Comparison of ENCODE assay signal across 25 mouse cellular contexts in genomic region chr13:95426421-95426820, GRCm38 (mm10). TPM values are rescaled to one million over a fixed set of nuclear protein-coding genes. Genes with fewer than 3 reads are reported as not detected.
DNase-seq lines count a peak whose midpoint lies in the region; ATAC-seq lines count a peak whose summit lies in the region.
"Had no signal": no experiment of that assay in that cellular context is flagged by ENCODE, and none has a peak within 500 bp of the region (broad histone marks: within the 10 kb centered on the region; RNA-seq: fewer than 3 reads in every experiment).

No protein-coding gene starts in this region.

- ATAC-seq in embryonic facial prominence, embryonic 14.5 days (ENCODE audit: low read depth) = no peak
- ATAC-seq: intestine, embryonic 15.5 days had no signal

- WGBS in embryonic facial prominence, embryonic 14.5 days = 61% methylated on average over 6 of the region's 6 CpGs
- 81% methylated on average over 6 of the region's 6 CpGs for WGBS in embryonic facial prominence, embryonic 10.5 days
- 82% methylated on average over 6 of the region's 6 CpGs for WGBS in heart, embryonic 10.5 days

- no peak overlapping the region for H3K27ac ChIP-seq in embryonic facial prominence, embryonic 14.5 days (replicated peaks; ENCODE audit: low read depth, low read length)
- no peak overlapping the region for H3K27ac ChIP-seq in embryonic facial prominence, embryonic 10.5 days (replicated peaks)
- H3K27ac ChIP-seq in heart, embryonic 10.5 days = no peak overlapping the region
- H3K27ac ChIP-seq: embryonic facial prominence, embryonic 12.5 days; forebrain, embryonic 12.5 days; heart, adult 2 months; heart, embryonic 13.5 days; hindbrain, embryonic 10.5 days; hindbrain, embryonic 14.5 days; intestine, embryonic 15.5 days had no signal

- intact Hi-C loops in heart, postnatal 14 days (cut with DNase I) = no loop called here
- intact Hi-C loops in left cerebral cortex, postnatal 25 days (cut with DNase I) = no loop called here

- no peak overlapping the region for H3K4me3 ChIP-seq in embryonic facial prominence, embryonic 14.5 days (ENCODE audit: low read depth, low read length)
- H3K4me3 ChIP-seq in embryonic facial prominence, embryonic 10.5 days = no peak overlapping the region
- no peak overlapping the region for H3K4me3 ChIP-seq in heart, embryonic 10.5 days
- H3K4me3 ChIP-seq: embryonic facial prominence, embryonic 12.5 days; forebrain, embryonic 12.5 days; heart, adult 2 months; hindbrain, embryonic 10.5 days; intestine, embryonic 15.5 days had no signal

- H3K27me3 ChIP-seq in embryonic facial prominence, embryonic 14.5 days (replicated peaks; ENCODE audit: control insufficient read depth, insufficient read depth, low read length) = no peaks in the 10 kb centered on the region
- no peaks in the 10 kb centered on the region for H3K27me3 ChIP-seq in embryonic facial prominence, embryonic 10.5 days (replicated peaks; ENCODE audit: low read depth, poor library complexity, severe bottlenecking)
- peaks cover 17% of the 10 kb centered on the region for H3K27me3 ChIP-seq in heart, embryonic 10.5 days (ENCODE audit: insufficient read depth, poor library complexity, severe bottlenecking)
- H3K27me3 ChIP-seq: embryonic facial prominence, embryonic 12.5 days; intestine, embryonic 15.5 days had no signal

- DNase-seq in embryonic facial prominence, embryonic 14.5 days (ENCODE audit: low spot score) = peak; percentile 12
- no peak for DNase-seq in embryonic facial prominence, embryonic 10.5 days (ENCODE audit: low spot score)
- DNase-seq in heart, postnatal 14 days = peak; percentile 16 to 18
- no peak for DNase-seq in heart, embryonic 10.5 days (ENCODE audit: low spot score)
- peak; percentile 12 for DNase-seq in ovary, postnatal 36 days (ENCODE audit: low spot score)
- no peak for DNase-seq in ovary, postnatal 10 days (ENCODE audit: low spot score)
- peak; percentile 64 for DNase-seq in testis, postnatal 14 days (ENCODE audit: low spot score)
- DNase-seq in left cerebral cortex, postnatal 25 days (ENCODE audit: low spot score in 2 of 2) = no peak
- DNase-seq: adrenal gland, postnatal 25 days; cerebellum, adult 18-20 months; cerebellum, postnatal 14 days; embryo, embryonic 11 days; gastrocnemius, postnatal 25 days; heart, adult 2 months had no signal

- no peaks in the 10 kb centered on the region for H3K9me3 ChIP-seq in embryonic facial prominence, embryonic 14.5 days (ENCODE audit: control insufficient read depth, low read length)
- no peaks in the 10 kb centered on the region for H3K9me3 ChIP-seq in embryonic facial prominence, embryonic 10.5 days
- H3K9me3 ChIP-seq in heart, embryonic 10.5 days = no peaks in the 10 kb centered on the region
- H3K9me3 ChIP-seq: embryonic facial prominence, embryonic 12.5 days; forebrain, embryonic 12.5 days; heart, embryonic 13.5 days; hindbrain, embryonic 10.5 days; intestine, embryonic 15.5 days had no signal

- H3K4me2 ChIP-seq in embryonic facial prominence, embryonic 14.5 days (ENCODE audit: low read depth, low read length) = no peak overlapping the region
- H3K4me2 ChIP-seq: embryonic facial prominence, embryonic 12.5 days; hindbrain, embryonic 14.5 days; intestine, embryonic 15.5 days had no signal

- no peak overlapping the region for H3K9ac ChIP-seq in embryonic facial prominence, embryonic 14.5 days (ENCODE audit: low read depth, low read length)
- H3K9ac ChIP-seq: embryonic facial prominence, embryonic 12.5 days; forebrain, embryonic 12.5 days; heart, embryonic 13.5 days; hindbrain, embryonic 14.5 days; intestine, embryonic 15.5 days had no signal

- H3K36me3 ChIP-seq in embryonic facial prominence, embryonic 14.5 days (ENCODE audit: control insufficient read depth, insufficient read depth, low read length) = no peaks in the 10 kb centered on the region
- H3K36me3 ChIP-seq in embryonic facial prominence, embryonic 10.5 days (replicated peaks) = no peaks in the 10 kb centered on the region
- H3K36me3 ChIP-seq in heart, embryonic 10.5 days = no peaks in the 10 kb centered on the region
- H3K36me3 ChIP-seq: embryonic facial prominence, embryonic 12.5 days; forebrain, embryonic 12.5 days; heart, embryonic 13.5 days; hindbrain, embryonic 10.5 days; intestine, embryonic 15.5 days had no signal

- no peaks in the 10 kb centered on the region for H3K4me1 ChIP-seq in embryonic facial prominence, embryonic 14.5 days (ENCODE audit: control insufficient read depth, insufficient read depth, low read length)
- peaks cover 4% of the 10 kb centered on the region; the same call in 1 of the 2 replicates for H3K4me1 ChIP-seq in embryonic facial prominence, embryonic 10.5 days
- no peaks in the 10 kb centered on the region for H3K4me1 ChIP-seq in heart, embryonic 10.5 days
- H3K4me1 ChIP-seq: embryonic facial prominence, embryonic 12.5 days; intestine, embryonic 15.5 days had no signal

RNA-seq across cellular contexts. Expression of gene Crhbp, which starts 18.3 kb away (rescaled TPM):
- polyA plus RNA-seq in embryonic facial prominence, embryonic 14.5 days (2014; fragmentation: Nextera tagmentation; extraction: Ambion mirVana) = 0.16 and 0.64 TPM in 2 replicates
- polyA plus RNA-seq in embryonic facial prominence, embryonic 10.5 days (2016; fragmentation: Nextera tagmentation; extraction: Ambion mirVana) = 0.80 and 1.4 TPM in 2 replicates
- not detected for total RNA-seq in heart, postnatal 14 days (2021)
- polyA plus RNA-seq in heart, embryonic 10.5 days (2016; fragmentation: Nextera tagmentation; extraction: Ambion mirVana) = 0.69 TPM in 1 of 2 replicates, not detected in the other
- 10 to 100 TPM; 22.8 to 23.7 TPM for total RNA-seq in left cerebral cortex, postnatal 25 days (2021)
- total RNA-seq: adrenal gland, postnatal 25 days; common myeloid progenitor, adult 5-6 weeks; gastrocnemius, postnatal 25 days; heart, adult 2 months had no signal
- polyA plus RNA-seq: heart, adult 2 months; heart, postnatal 0 days had no signal

RNA-seq across cellular contexts. Expression of gene Aggf1, which starts 51.3 kb away (rescaled TPM):
- 30.2 and 33.4 TPM in 2 replicates for polyA plus RNA-seq in embryonic facial prominence, embryonic 14.5 days (2014; fragmentation: Nextera tagmentation; extraction: Ambion mirVana)
- polyA plus RNA-seq in embryonic facial prominence, embryonic 10.5 days (2016; fragmentation: Nextera tagmentation; extraction: Ambion mirVana) = 38.0 and 38.1 TPM in 2 replicates
- total RNA-seq in heart, postnatal 14 days (2021) = 10 to 100 TPM; 21.8 to 22.1 TPM
- polyA plus RNA-seq in heart, embryonic 10.5 days (2016; fragmentation: Nextera tagmentation; extraction: Ambion mirVana) = 27.8 and 34.5 TPM in 2 replicates
- total RNA-seq in left cerebral cortex, postnatal 25 days (2021) = 10 to 100 TPM; 52.7 to 53.8 TPM

RNA-seq across cellular contexts. Expression of gene S100z, which starts 52.1 kb away (rescaled TPM):
- polyA plus RNA-seq in embryonic facial prominence, embryonic 14.5 days (2014; fragmentation: Nextera tagmentation; extraction: Ambion mirVana) = 1.5 and 2.9 TPM in 2 replicates
- polyA plus RNA-seq in embryonic facial prominence, embryonic 10.5 days (2016; fragmentation: Nextera tagmentation; extraction: Ambion mirVana) = 0.60 TPM in 1 of 2 replicates, not detected in the other
- not detected for total RNA-seq in heart, postnatal 14 days (2021)
- not detected in 2 replicates for polyA plus RNA-seq in heart, embryonic 10.5 days (2016; fragmentation: Nextera tagmentation; extraction: Ambion mirVana)
- total RNA-seq in left cerebral cortex, postnatal 25 days (2021) = not detected
- total RNA-seq: adrenal gland, postnatal 25 days; common myeloid progenitor, adult 5-6 weeks; ES-E14; heart, adult 2 months had no signal
- polyA plus RNA-seq: forebrain, embryonic 16.5 days; frontal cortex, adult 2 months; heart, adult 2 months; heart, embryonic 13.5 days; heart, postnatal 0 days; hindbrain, embryonic 10.5 days; hindbrain, embryonic 14.5 days had no signal

Comparison
In these comparisons a context has a peak if more than half of its experiments do, and no peak if none do; other contexts are left out.
1. DNase-seq: peak in embryonic facial prominence, embryonic 14.5 days (single experiment), heart, postnatal 14 days (2 of 2), ovary, postnatal 36 days (single experiment) and testis, postnatal 14 days (single experiment); none in embryonic facial prominence, embryonic 10.5 days (single experiment), heart, embryonic 10.5 days (single experiment), ovary, postnatal 10 days (single experiment) and left cerebral cortex, postnatal 25 days (0 of 2).